Mouse (Mus musculus) ovary, postnatal 14 days (tissue): ENCODE results near the gene Sh2b2.
A peak's percentile ranks its signal among the peaks of the same experiment; 100 is the strongest.

Experiments
- DNase-seq: peaks from one replicate; pipeline ENCODE4 v3.0.0; 2022; ENCODE audit warnings: low spot score

Sh2b2 gene

GRCm38 (mm10) chr5:136246452-136246838, at the start of gene Sh2b2:
Gene Sh2b2, minus strand, starts transcription at chr5:136246556.
- no peak for DNase-seq

GRCm38 (mm10) chr5:136292971-136293418, 46.6 kb upstream of the Sh2b2 start:
- DNase-seq = no peak

GRCm38 (mm10) chr5:136292361-136292760, 46.0 kb upstream of the Sh2b2 start:
- DNase-seq = no peak

GRCm38 (mm10) chr5:136291562-136291961, 45.2 kb upstream of the Sh2b2 start:
- DNase-seq = no peak

GRCm38 (mm10) chr5:136289776-136290175, 43.4 kb upstream of the Sh2b2 start:
- DNase-seq = no peak

- no peak for DNase-seq
Measured at GRCm38 (mm10) chr5:136288351-136289081, 42.2 kb upstream of the Sh2b2 start.

- no peak for DNase-seq
Measured at GRCm38 (mm10) chr5:136286566-136286965, 40.2 kb upstream of the Sh2b2 start.

- no peak for DNase-seq
Measured at GRCm38 (mm10) chr5:136285106-136285505, 38.8 kb upstream of the Sh2b2 start.

- DNase-seq = peak; percentile 23
Measured at GRCm38 (mm10) chr5:136281351-136281750, 35.0 kb upstream of the Sh2b2 start.

GRCm38 (mm10) chr5:136274739-136275138, 28.4 kb upstream of the Sh2b2 start:
- no peak for DNase-seq

- no peak for DNase-seq
Measured at GRCm38 (mm10) chr5:136269937-136270336, 23.6 kb upstream of the Sh2b2 start.

GRCm38 (mm10) chr5:136266077-136266476, 19.7 kb upstream of the Sh2b2 start:
- DNase-seq = no peak

- DNase-seq = no peak
Measured at GRCm38 (mm10) chr5:136263342-136263741, 17.0 kb upstream of the Sh2b2 start.

- DNase-seq = peak; percentile 67
Measured at GRCm38 (mm10) chr5:136258919-136259318, 12.6 kb upstream of the Sh2b2 start.

GRCm38 (mm10) chr5:136252899-136253298, 6.5 kb upstream of the Sh2b2 start:
- peak; percentile 75 for DNase-seq

- DNase-seq = no peak
Measured at GRCm38 (mm10) chr5:136251004-136251403, 4.6 kb upstream of the Sh2b2 start.

- DNase-seq = no peak
Measured at GRCm38 (mm10) chr5:136248441-136248840, 2.1 kb upstream of the Sh2b2 start.

- DNase-seq = no peak
Measured at GRCm38 (mm10) chr5:136245541-136246451, 560 bp downstream of the Sh2b2 start.

GRCm38 (mm10) chr5:136244762-136245540, 1.4 kb downstream of the Sh2b2 start:
- peak; percentile 71 for DNase-seq

GRCm38 (mm10) chr5:136243851-136244761, 2.2 kb downstream of the Sh2b2 start:
- no peak for DNase-seq

- no peak for DNase-seq
Measured at GRCm38 (mm10) chr5:136241161-136241560, 5.2 kb downstream of the Sh2b2 start.
